Mouse (Mus musculus) stomach, embryonic 15.5 days (tissue): ENCODE data around the gene Phlda2. TPM values are rescaled to one million over a fixed set of nuclear protein-coding genes. Genes with fewer than 3 reads are reported as not detected.

ENCODE experiments used
- ATAC-seq: fragments of 200-750 bp; cut with Nextera tagmentation; 2 replicates; pipeline ENCODE4 v1.8.0; 2017; ENCODE audit warnings: low read depth, moderate number of reproducible peaks, moderate TSS enrichment; ENCODE audit not compliant: insufficient read depth, low FRiP score
- H3K27ac ChIP-seq: fragments of 300-500 bp; sonication (generic); 2 replicates; pipeline ENCODE4 v1.5.1; 2015; ENCODE audit warnings: mild to moderate bottlenecking, inconsistent platforms
- H3K27me3 ChIP-seq: fragments of 300-500 bp; sonication (generic); replicated peaks from 2 replicates; pipeline ENCODE4 v1.6.1; 2015; ENCODE audit warnings: inconsistent platforms
- H3K36me3 ChIP-seq: fragments of 300-500 bp; sonication (generic); 2 replicates; pipeline ENCODE4 v1.6.1; 2015; ENCODE audit warnings: inconsistent platforms
- H3K4me1 ChIP-seq: fragments of 300-500 bp; sonication (generic); 2 replicates; pipeline ENCODE4 v1.6.1; 2015; ENCODE audit warnings: inconsistent platforms
- H3K4me2 ChIP-seq: fragments of 300-500 bp; sonication (generic); 2 replicates; pipeline ENCODE4 v1.6.1; 2015; ENCODE audit warnings: mild to moderate bottlenecking, inconsistent platforms
- H3K4me3 ChIP-seq: fragments of 300-500 bp; sonication (generic); replicated peaks from 2 replicates; pipeline ENCODE4 v1.5.1; 2015; ENCODE audit warnings: inconsistent platforms
- H3K9ac ChIP-seq: fragments of 300-500 bp; sonication (generic); 2 replicates; pipeline ENCODE4 v1.6.1; 2015; ENCODE audit warnings: inconsistent platforms
- H3K9me3 ChIP-seq: fragments of 300-500 bp; sonication (generic); 2 replicates; pipeline ENCODE4 v1.6.1; 2016; ENCODE audit warnings: inconsistent platforms
- WGBS: fragments of 180-500 bp; shearing (Covaris S2); methylation state at CpG from one replicate; pipeline ENCODE4 v1.1.7; 2015; 5-methylcytosine and 5-hydroxymethylcytosine counted together
- polyA plus RNA-seq: library from polyadenylated mRNA; unstranded; fragments of >200 nt; fragmentation: Nextera tagmentation; extraction: Ambion mirVana; gene quantifications from 2 replicates; pipeline ENCODE4 v1.2.1, GENCODE M21; 2015

Phlda2 gene
- polyA plus RNA-seq, 1 experiment from 2014 or later = 13.7 TPM

GRCm38 (mm10) chr7:143474811-143475210 is 28.1 kb downstream of the Phlda2 start:
- Histone ChIP-seq H3K27me3 (no peaks in the 10 kb centered on the region), H3K4me3 (0 out of 2 replicates have a peak overlapping the region, but pooled peaks have one; percentile 3), H3K4me2 (peak overlapping the region; percentile 42; the same call in 1 of the 2 replicates), H3K9me3 (no peaks in the 10 kb centered on the region), H3K27ac (no peak overlapping the region), H3K36me3 (no peaks in the 10 kb centered on the region), H3K4me1 (no peaks in the 10 kb centered on the region), H3K9ac (no peak overlapping the region)
- ATAC-seq = peak; percentile 33; the same call in 1 of the 2 replicates
- 39% methylated on average over 10 of the region's 10 CpGs for WGBS

GRCm38 (mm10) chr7:143473347-143474101 is 29.4 kb downstream of the Phlda2 start, which contains the start of gene Slc22a18:
Gene Slc22a18 (plus strand): TSS chr7:143473736.
- peak; percentile 60 for ATAC-seq
- Histone ChIP-seq H3K4me2 (peak within 1 kb of the TSS; percentile 42), H3K4me3 (peak within 1 kb of the TSS; percentile 12), H3K9ac (no peak within 1 kb of the TSS), H3K36me3 (no peaks in the 10 kb centered on the region), H3K4me1 (no peaks in the 10 kb centered on the region), H3K27ac (0 out of 2 replicates have a peak within 1 kb of the TSS, but pooled peaks have one; percentile 23), H3K27me3 (no peaks in the 10 kb centered on the region), H3K9me3 (no peaks in the 10 kb centered on the region)
- WGBS = 26% methylated on average over 4 of the region's 4 CpGs

- H3K4me3 ChIP-seq = no peak overlapping the region
- H3K36me3 ChIP-seq = no peaks in the 10 kb centered on the region
- 13% methylated on average over 8 of the region's 8 CpGs for WGBS
- no peak overlapping the region for H3K4me2 ChIP-seq
- H3K27ac ChIP-seq = no peak overlapping the region
- no peak for ATAC-seq
- no peaks in the 10 kb centered on the region for H3K27me3 ChIP-seq
- H3K4me1 ChIP-seq = peaks cover 6% of the 10 kb centered on the region; the same call in 1 of the 2 replicates
- H3K9ac ChIP-seq = no peak overlapping the region
- no peaks in the 10 kb centered on the region for H3K9me3 ChIP-seq
Observed at GRCm38 (mm10) chr7:143469946-143470345, 33.0 kb downstream of the Phlda2 start.

- no peaks in the 10 kb centered on the region for H3K9me3 ChIP-seq
- 17% methylated on average over 6 of the region's 6 CpGs for WGBS
- H3K36me3 ChIP-seq = no peaks in the 10 kb centered on the region
- H3K4me2 ChIP-seq = no peak overlapping the region
- H3K9ac ChIP-seq = no peak overlapping the region
- ATAC-seq = no peak
- no peaks in the 10 kb centered on the region for H3K27me3 ChIP-seq
- H3K4me1 ChIP-seq = peaks cover 18% of the 10 kb centered on the region
- no peak overlapping the region for H3K27ac ChIP-seq
- no peak overlapping the region for H3K4me3 ChIP-seq
Observed at GRCm38 (mm10) chr7:143467714-143468113, 35.2 kb downstream of the Phlda2 start.

GRCm38 (mm10) chr7:143466099-143466677 is 36.8 kb downstream of the Phlda2 start:
- ATAC-seq = 0 out of 2 replicates have a peak, but pooled peaks have one; percentile 5
- Histone ChIP-seq H3K4me2 (no peak overlapping the region), H3K4me1 (peaks cover 24% of the 10 kb centered on the region), H3K9ac (no peak overlapping the region), H3K4me3 (no peak overlapping the region), H3K9me3 (no peaks in the 10 kb centered on the region), H3K27ac (peak overlapping the region; percentile 81; the same call in 1 of the 2 replicates), H3K36me3 (no peaks in the 10 kb centered on the region), H3K27me3 (no peaks in the 10 kb centered on the region)
- 39% methylated on average over 14 of the region's 14 CpGs for WGBS

- peaks cover 24% of the 10 kb centered on the region for H3K4me1 ChIP-seq
- H3K4me2 ChIP-seq = peak overlapping the region; percentile 64
- H3K27ac ChIP-seq = peak overlapping the region; percentile 81
- H3K9me3 ChIP-seq = 0 out of 2 replicates have a peak, but pooled peaks cover 2% of the 10 kb centered on the region
- no peaks in the 10 kb centered on the region for H3K27me3 ChIP-seq
- H3K36me3 ChIP-seq = no peaks in the 10 kb centered on the region
- 19% methylated on average over 56 of the region's 56 CpGs for WGBS
- H3K9ac ChIP-seq = peak overlapping the region; percentile 33; the same call in 1 of the 2 replicates
- H3K4me3 ChIP-seq = peak overlapping the region; percentile 35
- peak; percentile 57 for ATAC-seq
Observed at GRCm38 (mm10) chr7:143464811-143465560, 38.0 kb downstream of the Phlda2 start.

GRCm38 (mm10) chr7:143463865-143464415 is 39.0 kb downstream of the Phlda2 start:
- H3K9me3 ChIP-seq = 0 out of 2 replicates have a peak, but pooled peaks cover 2% of the 10 kb centered on the region
- ATAC-seq = no peak
- no peak overlapping the region for H3K4me2 ChIP-seq
- no peaks in the 10 kb centered on the region for H3K36me3 ChIP-seq
- no peak overlapping the region for H3K9ac ChIP-seq
- peaks cover 24% of the 10 kb centered on the region for H3K4me1 ChIP-seq
- WGBS = 34% methylated on average over 11 of the region's 11 CpGs
- H3K27ac ChIP-seq = peak overlapping the region; percentile 81
- H3K27me3 ChIP-seq = no peaks in the 10 kb centered on the region
- H3K4me3 ChIP-seq = no peak overlapping the region

GRCm38 (mm10) chr7:143462516-143462915 is 40.4 kb downstream of the Phlda2 start:
- WGBS = 79% methylated on average over 5 of the region's 5 CpGs
- H3K27ac ChIP-seq = no peak overlapping the region
- no peak for ATAC-seq

GRCm38 (mm10) chr7:143461920-143462319 is 41.0 kb downstream of the Phlda2 start:
- Histone ChIP-seq H3K4me3 (no peak overlapping the region), H3K27ac (peak overlapping the region; percentile 42; the same call in 1 of the 2 replicates), H3K36me3 (no peaks in the 10 kb centered on the region), H3K9me3 (0 out of 2 replicates have a peak, but pooled peaks cover 2% of the 10 kb centered on the region), H3K4me1 (peaks cover 24% of the 10 kb centered on the region), H3K27me3 (no peaks in the 10 kb centered on the region), H3K9ac (no peak overlapping the region), H3K4me2 (peak overlapping the region; percentile 50)
- WGBS = 38% methylated on average over 11 of the region's 11 CpGs
- ATAC-seq = no peak

More at GRCm38 (mm10) chr7:143462516-143462915, 40.4 kb downstream of the Phlda2 start:
- H3K36me3 ChIP-seq = no peaks in the 10 kb centered on the region
- H3K9me3 ChIP-seq = 0 out of 2 replicates have a peak, but pooled peaks cover 2% of the 10 kb centered on the region
- H3K4me1 ChIP-seq = peaks cover 24% of the 10 kb centered on the region
- no peak overlapping the region for H3K4me2 ChIP-seq
- H3K9ac ChIP-seq = no peak overlapping the region
- H3K4me3 ChIP-seq = no peak overlapping the region
- H3K27me3 ChIP-seq = no peaks in the 10 kb centered on the region

- peak overlapping the region; percentile 42; the same call in 1 of the 2 replicates for H3K27ac ChIP-seq
- peaks cover 24% of the 10 kb centered on the region for H3K4me1 ChIP-seq
- H3K9me3 ChIP-seq = 0 out of 2 replicates have a peak, but pooled peaks cover 2% of the 10 kb centered on the region
- H3K9ac ChIP-seq = no peak overlapping the region; the same call in 1 of the 2 replicates
- H3K4me3 ChIP-seq = peak overlapping the region; percentile 53
- no peaks in the 10 kb centered on the region for H3K27me3 ChIP-seq
- H3K36me3 ChIP-seq = no peaks in the 10 kb centered on the region
- H3K4me2 ChIP-seq = peak overlapping the region; percentile 50
- WGBS = 30% methylated on average over 20 of the region's 32 CpGs
- peak; percentile 15 for ATAC-seq
Observed at GRCm38 (mm10) chr7:143461294-143461870, 41.6 kb downstream of the Phlda2 start.

- Histone ChIP-seq H3K27ac (peak within 1 kb of the TSS; percentile 58), H3K9me3 (0 out of 2 replicates have a peak, but pooled peaks cover 2% of the 10 kb centered on the region), H3K9ac (peak within 1 kb of the TSS; percentile 60), H3K4me2 (peak within 1 kb of the TSS; percentile 60), H3K27me3 (no peaks in the 10 kb centered on the region), H3K36me3 (no peaks in the 10 kb centered on the region), H3K4me1 (peaks cover 24% of the 10 kb centered on the region), H3K4me3 (peak within 1 kb of the TSS; percentile 53)
- ATAC-seq = peak; percentile 82
- 30% methylated on average over 48 of the region's 48 CpGs for WGBS
Observed at GRCm38 (mm10) chr7:143460874-143461273, 42.1 kb downstream of the Phlda2 start, which contains the start of gene Cdkn1c. Gene Cdkn1c (minus strand): TSS chr7:143461050.
